Mouse (Mus musculus): Measurements from ENCODE around the gene Kcnk16. TPM values are rescaled to one million over a fixed set of nuclear protein-coding genes. Genes with fewer than 3 reads are reported as not detected.

The Kcnk16 gene
- polyA plus RNA-seq (2014; fragmentation: Illumina TruSeq; extraction: RNeasy Lipid Tissue Mini Kit (QIAGEN cat#74804); ENCODE audit: low read depth, low replicate concordance): not detected

GRCm38 (mm10) chr14:20269082-20269809 lies at the start of gene Kcnk16:
Gene Kcnk16, minus strand, starts transcription at chr14:20269199.

DNA sequence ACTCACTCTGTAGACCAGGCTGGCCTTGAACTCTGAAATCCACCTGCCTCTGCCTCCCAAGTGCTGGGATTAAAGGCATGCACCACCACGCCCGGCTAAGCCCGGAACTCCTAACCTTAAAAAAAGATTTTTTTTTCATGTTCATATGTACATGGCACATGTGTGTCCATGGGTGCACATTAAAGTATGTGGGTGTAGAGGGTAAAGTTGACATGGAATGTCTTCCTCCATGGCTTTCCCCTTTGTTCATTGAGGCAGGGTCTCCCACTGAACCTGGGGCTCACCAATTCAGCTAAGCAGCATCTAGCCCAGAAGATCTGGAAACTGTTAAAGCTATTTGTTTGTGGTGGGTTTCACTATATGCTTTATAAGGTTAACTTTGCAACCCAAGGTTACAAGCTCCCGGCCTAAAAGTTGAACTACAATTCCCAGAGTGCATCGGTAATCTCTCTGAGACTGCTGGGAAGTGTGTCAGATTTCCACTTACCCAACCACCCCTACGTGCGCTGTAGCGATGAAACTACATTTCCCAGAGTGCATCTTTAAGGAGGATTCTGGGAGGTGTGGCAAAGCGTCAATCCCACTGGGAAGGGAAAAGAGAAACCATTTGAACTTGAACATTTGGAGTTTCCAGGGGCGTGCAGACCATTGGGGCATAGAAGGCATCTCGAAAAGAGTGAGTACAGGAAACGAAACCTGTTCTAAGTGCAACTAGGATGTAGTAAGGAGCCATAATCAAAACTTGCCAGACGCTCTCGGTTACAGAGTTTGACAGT lies 25.3 kb upstream of the Kcnk16 start, which contains the start of gene Nudt13:
Gene Nudt13, plus strand, starts transcription at position 581 of the 776 bp plus-strand sequence.

Other genes with a start within 250 kb of the Kcnk16 start
- 2.3 TPM for gene Saysd1, start 130.7 kb downstream of the Kcnk16 start, polyA plus RNA-seq (2014; fragmentation: Illumina TruSeq; extraction: RNeasy Lipid Tissue Mini Kit (QIAGEN cat#74804); ENCODE audit: low read depth, low replicate concordance)
- gene Kcnk5, start 87.4 kb downstream of the Kcnk16 start, polyA plus RNA-seq (2014; fragmentation: Illumina TruSeq; extraction: RNeasy Lipid Tissue Mini Kit (QIAGEN cat#74804); ENCODE audit: low read depth, low replicate concordance): 14.5 TPM
- 11.7 TPM for gene Nudt13, start 25.5 kb upstream of the Kcnk16 start, polyA plus RNA-seq (2014; fragmentation: Illumina TruSeq; extraction: RNeasy Lipid Tissue Mini Kit (QIAGEN cat#74804); ENCODE audit: low read depth, low replicate concordance)
- 20.6 TPM for gene Ecd, start 78.9 kb upstream of the Kcnk16 start, polyA plus RNA-seq (2014; fragmentation: Illumina TruSeq; extraction: RNeasy Lipid Tissue Mini Kit (QIAGEN cat#74804); ENCODE audit: low read depth, low replicate concordance)
- gene Fam149b, start 79.0 kb upstream of the Kcnk16 start, polyA plus RNA-seq (2014; fragmentation: Illumina TruSeq; extraction: RNeasy Lipid Tissue Mini Kit (QIAGEN cat#74804); ENCODE audit: low read depth, low replicate concordance): 37.5 TPM
- gene Dnajc9, start 119.7 kb upstream of the Kcnk16 start, polyA plus RNA-seq (2014; fragmentation: Illumina TruSeq; extraction: RNeasy Lipid Tissue Mini Kit (QIAGEN cat#74804); ENCODE audit: low read depth, low replicate concordance): 59.5 TPM
- 6.3 TPM for gene Mrps16, start 124.4 kb upstream of the Kcnk16 start, polyA plus RNA-seq (2014; fragmentation: Illumina TruSeq; extraction: RNeasy Lipid Tissue Mini Kit (QIAGEN cat#74804); ENCODE audit: low read depth, low replicate concordance)
- not detected for gene Cfap70, start 183.0 kb upstream of the Kcnk16 start, polyA plus RNA-seq (2014; fragmentation: Illumina TruSeq; extraction: RNeasy Lipid Tissue Mini Kit (QIAGEN cat#74804); ENCODE audit: low read depth, low replicate concordance)
- gene Anxa7, start 210.9 kb upstream of the Kcnk16 start, polyA plus RNA-seq (2014; fragmentation: Illumina TruSeq; extraction: RNeasy Lipid Tissue Mini Kit (QIAGEN cat#74804); ENCODE audit: low read depth, low replicate concordance): 223 TPM
- gene Mss51, start 227.7 kb upstream of the Kcnk16 start, polyA plus RNA-seq (2014; fragmentation: Illumina TruSeq; extraction: RNeasy Lipid Tissue Mini Kit (QIAGEN cat#74804); ENCODE audit: low read depth, low replicate concordance): 1.9 TPM

Measured in sigmoid colon, adult 10 weeks (tissue).